Mouse (Mus musculus) large intestine, adult 2 months (tissue): ENCODE measurements around the gene Dao. TPM values are rescaled to one million over a fixed set of nuclear protein-coding genes. Genes with fewer than 3 reads are reported as not detected.

ENCODE experiments used
- DNase-seq: peaks from one replicate; pipeline ENCODE4 v3.0.0-alpha.2; 2012; ENCODE audit warnings: low read depth, low spot score
- WGBS: fragments of 180-500 bp; shearing (Covaris S2); methylation state at CpG from one replicate; pipeline ENCODE4 v1.1.7; 2018; 5-methylcytosine and 5-hydroxymethylcytosine counted together
- polyA plus RNA-seq: library from polyadenylated mRNA; depleted of rRNA; stranded (reverse); fragments of >200 nt; gene quantifications from 2 replicates; pipeline ENCODE4 v1.2.3, GENCODE M21; 2012

Dao gene
- polyA plus RNA-seq, 1 experiment, result 4.1 TPM

DNA sequence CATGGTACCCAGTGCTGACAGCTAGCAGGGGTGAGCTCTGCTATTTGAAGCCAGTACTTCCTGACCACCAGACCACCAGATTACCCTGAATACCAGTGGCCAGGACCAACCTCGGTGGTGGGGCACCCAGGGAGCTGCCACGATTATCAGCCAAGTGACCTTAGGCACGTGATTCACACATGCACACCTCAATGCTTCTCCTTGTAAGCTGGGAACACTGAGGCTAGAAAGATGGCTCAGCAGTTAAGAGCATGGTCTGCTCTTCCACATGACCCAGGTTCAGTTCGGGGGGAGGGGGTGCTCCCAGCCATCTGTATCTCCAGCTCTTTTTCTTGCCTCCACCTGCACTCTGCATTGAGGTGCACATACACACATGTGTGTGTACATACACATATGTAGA, 5.5 kb downstream of the Dao start:
- no peak for DNase-seq

DNA sequence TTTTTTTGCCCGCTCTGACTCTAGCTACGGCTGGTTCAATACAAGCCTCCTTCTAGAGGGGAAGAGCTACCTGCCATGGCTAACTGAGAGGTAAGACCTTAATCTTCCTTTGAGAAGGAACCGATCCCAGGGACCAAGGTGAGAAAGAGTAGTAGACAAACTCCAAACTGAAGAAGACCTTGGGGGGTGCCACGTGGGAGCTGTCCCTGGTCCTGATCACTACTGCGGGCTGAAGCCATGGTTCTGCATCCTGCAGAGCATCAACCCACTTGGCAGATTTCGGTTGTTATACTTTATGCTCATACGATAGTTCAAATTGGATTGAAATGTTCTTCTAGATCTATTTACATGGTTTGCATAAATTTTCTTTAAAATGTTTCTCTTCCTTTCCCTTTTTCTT, 11.6 kb downstream of the Dao start:
- DNase-seq, result no peak
- WGBS, result 64% methylated on average over 7 of the region's 7 CpGs

More for the DNA sequence above, 5.5 kb downstream of the Dao start:
- 43% methylated on average over 4 of the region's 4 CpGs for WGBS

GRCm38 (mm10) chr5:114024390-114024789, 20.9 kb downstream of the Dao start:
- 42% methylated on average over 6 of the region's 6 CpGs for WGBS
- DNase-seq, result no peak

DNA sequence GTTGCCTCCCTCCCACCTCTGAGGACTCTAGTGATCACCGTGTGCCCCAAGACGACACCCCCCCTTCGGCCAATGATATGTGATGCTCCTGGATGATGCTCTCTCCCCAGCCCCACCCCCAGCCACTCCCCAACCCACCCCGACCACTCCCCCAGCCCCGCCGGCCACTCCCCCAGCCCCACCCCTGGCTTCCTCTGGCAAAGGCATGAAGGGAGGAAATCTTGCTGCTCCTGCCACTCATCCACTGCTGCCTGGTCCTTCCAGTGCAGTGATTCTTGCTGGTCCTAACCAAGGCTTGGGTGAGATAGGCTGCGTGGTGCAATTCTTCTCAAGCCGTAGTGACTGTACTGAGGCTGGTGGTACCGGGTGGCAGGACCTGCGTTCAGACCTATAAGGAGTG, 21.4 kb downstream of the Dao start:
- 10% methylated on average over 10 of the region's 10 CpGs for WGBS
- no peak for DNase-seq

GRCm38 (mm10) chr5:114027217-114027944, 23.9 kb downstream of the Dao start:
- WGBS, result 80% methylated on average over 12 of the region's 12 CpGs
- DNase-seq, result no peak

DNA sequence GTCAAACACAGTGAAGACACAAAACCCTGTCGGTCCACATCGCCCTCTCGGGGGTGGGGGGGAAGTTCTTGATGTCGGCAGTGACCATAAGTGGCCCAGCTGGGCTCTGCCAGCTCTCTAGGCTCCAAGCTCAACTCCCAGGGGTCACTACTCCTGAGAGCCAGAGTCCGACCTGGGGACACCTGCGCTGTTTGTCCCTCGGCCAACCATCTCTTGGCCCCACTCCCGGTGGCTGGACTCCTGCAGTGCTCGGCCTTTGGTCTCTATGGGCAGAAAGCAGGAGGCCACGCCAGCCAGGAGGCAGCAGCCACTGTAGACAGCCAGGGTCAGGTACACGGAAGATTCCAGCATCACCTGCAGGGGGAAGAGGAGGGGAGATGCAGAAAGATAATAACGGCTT, 24.6 kb downstream of the Dao start:
- 83% methylated on average over 12 of the region's 12 CpGs for WGBS
- no peak for DNase-seq

- 89% methylated on average over 12 of the region's 12 CpGs for WGBS
Measured at GRCm38 (mm10) chr5:114030652-114031051, 27.1 kb downstream of the Dao start.

DNA sequence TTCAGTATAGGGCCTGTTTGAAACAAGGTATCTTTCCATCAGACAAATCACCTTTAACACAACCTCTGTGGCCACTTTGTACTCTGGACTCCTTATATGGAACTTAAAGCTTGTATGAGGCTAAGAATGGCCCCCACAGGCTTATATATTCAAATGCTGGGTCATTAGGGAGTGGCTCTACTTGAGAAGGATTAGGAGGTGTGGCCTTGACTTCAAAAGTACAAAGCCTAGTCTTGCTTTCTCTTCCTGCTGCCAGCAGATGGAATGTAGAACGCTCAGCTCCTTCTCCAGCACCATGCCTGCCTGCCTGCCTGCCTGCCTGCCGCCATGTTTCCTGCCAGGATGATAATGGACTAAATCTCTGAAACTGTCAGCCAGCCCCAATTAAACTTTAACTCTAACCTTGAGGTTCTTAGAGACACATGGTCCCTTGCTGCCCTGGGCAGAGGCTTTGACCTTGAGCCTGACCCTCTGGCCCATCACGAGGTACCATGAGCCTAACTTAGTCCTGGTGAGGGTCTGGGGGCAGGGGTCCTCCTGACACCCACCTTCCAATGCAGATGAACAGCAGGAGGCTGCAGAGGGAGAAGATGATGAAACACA, 28.8 kb downstream of the Dao start:
- no peak for DNase-seq

More at GRCm38 (mm10) chr5:114030652-114031051, 27.1 kb downstream of the Dao start:
- no peak for DNase-seq

GRCm38 (mm10) chr5:114034393-114034792, 30.9 kb downstream of the Dao start:
- 80% methylated on average over 7 of the region's 7 CpGs for WGBS
- no peak for DNase-seq

More for the DNA sequence above, 28.8 kb downstream of the Dao start:
- 78% methylated on average over 3 of the region's 3 CpGs for WGBS

DNA sequence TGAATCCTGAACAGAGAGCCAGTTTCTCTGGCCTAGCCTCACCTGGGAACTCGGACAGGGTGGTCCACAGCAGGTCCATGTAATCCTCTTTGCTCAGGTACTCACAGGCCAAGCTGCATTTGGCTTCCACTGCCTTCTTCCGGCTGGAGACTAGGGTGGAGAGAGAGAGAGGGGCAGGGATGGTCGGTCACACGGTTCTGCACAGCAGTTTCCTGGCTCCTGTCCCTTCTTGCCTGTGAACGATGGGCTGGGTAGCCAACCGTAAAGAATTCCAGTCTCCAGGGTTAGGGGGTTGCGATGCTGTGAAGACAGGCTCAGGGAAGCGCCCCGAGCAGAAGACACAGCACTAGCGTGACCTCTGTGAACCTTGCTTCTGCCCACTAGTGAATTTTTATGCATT, 31.6 kb downstream of the Dao start:
- DNase-seq, result no peak
- WGBS, result 42% methylated on average over 10 of the region's 10 CpGs

DNA sequence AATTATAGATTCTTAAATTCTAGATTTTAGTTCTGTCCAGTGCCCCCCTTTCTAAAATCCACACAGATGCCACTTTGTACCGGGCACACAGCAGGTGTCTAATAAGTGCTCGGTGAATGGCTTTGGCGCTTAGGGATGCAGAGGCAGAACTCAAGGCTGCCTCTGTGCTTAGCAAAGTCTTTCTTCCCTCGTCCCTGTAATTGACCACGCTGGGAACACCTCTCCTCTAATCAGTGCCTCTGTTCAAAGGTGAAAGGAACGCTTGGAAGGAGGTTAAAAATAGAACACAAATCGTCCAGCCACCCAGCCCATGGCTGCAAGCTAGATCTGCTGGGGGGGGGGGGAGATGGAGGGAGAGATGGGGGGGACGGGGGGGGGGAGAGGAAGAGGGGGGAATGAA, 37.0 kb downstream of the Dao start:
- no peak for DNase-seq
- 24% methylated on average over 8 of the region's 8 CpGs for WGBS

- no peak for DNase-seq
- WGBS, result 50% methylated on average over 1 of the region's 1 CpGs
Measured at GRCm38 (mm10) chr5:114040911-114041310, 37.4 kb downstream of the Dao start.

GRCm38 (mm10) chr5:114041327-114041930, 37.9 kb downstream of the Dao start:
- WGBS, result 7% methylated on average over 15 of the region's 15 CpGs
- DNase-seq, result peak; percentile 4

DNA sequence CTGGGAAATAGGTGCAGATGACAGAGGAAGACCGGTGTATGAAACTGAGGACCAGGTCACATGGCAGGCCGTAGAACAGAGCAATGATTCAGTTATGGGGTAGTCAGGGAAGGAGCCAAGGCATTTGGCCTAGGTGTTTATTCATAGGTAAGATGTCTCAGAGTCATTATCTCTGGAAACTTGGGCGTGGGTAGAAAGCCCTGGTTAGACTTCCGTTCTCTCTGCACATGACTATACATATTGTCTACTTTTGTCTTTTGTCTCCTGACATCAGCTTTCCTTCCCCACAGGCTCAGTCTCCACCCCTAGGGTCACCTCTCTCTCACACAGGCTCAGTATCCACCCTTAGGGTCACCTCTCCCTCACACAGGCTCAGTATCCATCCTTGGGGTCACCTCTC, 40.3 kb downstream of the Dao start:
- DNase-seq, result no peak
- 40% methylated on average over 4 of the region's 4 CpGs for WGBS

DNA sequence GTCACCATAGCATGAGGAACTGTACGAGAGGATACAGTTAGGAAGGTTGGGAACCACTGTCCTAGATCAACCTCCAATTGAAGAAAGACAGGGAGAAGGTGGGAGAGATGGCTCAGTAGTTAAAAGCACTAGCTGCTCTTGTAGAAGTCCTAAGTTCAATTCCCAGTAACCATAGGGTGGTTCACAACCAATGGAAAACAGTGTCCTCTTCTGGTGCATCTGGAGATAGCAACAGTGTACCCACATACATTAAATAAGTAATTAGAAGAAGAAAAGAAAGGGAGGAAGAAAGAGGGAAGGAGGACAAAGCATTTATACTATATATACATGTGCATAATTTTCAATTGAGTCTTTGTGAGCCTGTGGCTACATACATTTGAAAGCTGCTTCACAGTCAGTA, 41.6 kb downstream of the Dao start:
- DNase-seq, result peak; percentile 6
- WGBS, result 33% methylated on average over 1 of the region's 1 CpGs

DNA sequence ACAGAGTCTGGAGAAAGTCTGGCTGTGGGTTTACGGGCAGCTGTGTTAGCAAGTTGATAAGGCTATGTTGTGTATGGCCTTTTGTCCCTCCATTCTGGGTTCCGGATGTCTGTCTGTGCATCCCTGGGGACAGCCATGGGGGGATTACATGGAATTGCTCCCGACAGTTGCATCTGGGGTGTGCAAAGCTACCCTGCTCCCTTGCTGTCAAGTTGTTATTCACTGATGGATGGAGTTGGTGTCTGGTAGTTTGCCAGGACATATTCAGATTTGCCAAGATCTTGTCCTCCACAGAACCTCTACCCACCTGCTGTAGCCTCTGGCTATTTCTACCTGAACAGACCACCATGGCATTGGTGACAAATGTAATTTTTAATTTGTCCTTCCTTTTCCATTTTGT, 42.6 kb downstream of the Dao start:
- DNase-seq, result no peak
- 55% methylated on average over 3 of the region's 3 CpGs for whole genome bisulfite sequencing

- DNase-seq, result no peak
- WGBS, result 38% methylated on average over 3 of the region's 3 CpGs
Measured at GRCm38 (mm10) chr5:114046604-114047003, 43.1 kb downstream of the Dao start.

GRCm38 (mm10) chr5:114047182-114047581, 43.7 kb downstream of the Dao start:
- no peak for DNase-seq
- WGBS, result 83% methylated on average over 5 of the region's 5 CpGs

- DNase-seq, result no peak
- 47% methylated on average over 12 of the region's 12 CpGs for WGBS
Measured at GRCm38 (mm10) chr5:114048731-114049308, 45.3 kb downstream of the Dao start.

GRCm38 (mm10) chr5:114052246-114052761, 48.8 kb downstream of the Dao start:
- 11% methylated on average over 9 of the region's 9 CpGs for WGBS
- peak; percentile 19 for DNase-seq
